Mouse (Mus musculus) small intestine, adult 2 months (tissue): ENCODE measurements around the gene Pgf.

Experiments used
- CTCF ChIP-seq: fragments of 200-500 bp; IDR thresholded peaks from 2 replicates; pipeline ENCODE4 v1.5.1; 2012; ENCODE audit warnings: low read depth, mild to moderate bottlenecking, control low read depth, inconsistent platforms, low read length, moderate library complexity, mixed read lengths; ENCODE audit not compliant: insufficient replicate concordance, insufficient read length; ENCODE audit errors: extremely low read depth
- POLR2A ChIP-seq: fragments of 200-500 bp; IDR thresholded peaks from 2 replicates; pipeline ENCODE4 v1.6.1; 2012; ENCODE audit warnings: low read depth, mild to moderate bottlenecking, control low read depth, inconsistent platforms, low read length, moderate library complexity

- TF ChIP-seq CTCF (no peak), POLR2A (no peak)
These were observed 15.0 kb upstream of the Pgf start for GRCm38 (mm10) chr12:85192461-85193108.
